Mouse (Mus musculus) lung, postnatal 0 days (tissue): Measurements from ENCODE around the gene Tmem115.

Source experiments
- CTCF ChIP-seq: IDR thresholded peaks from 2 replicates; pipeline ENCODE4 v1.5.1; 2016; ENCODE audit warnings: antibody characterized with exemption, mild to moderate bottlenecking
- EP300 ChIP-seq: IDR thresholded peaks from 2 replicates; pipeline ENCODE4 v1.6.1; 2016; ENCODE audit warnings: antibody characterized with exemption, mild to moderate bottlenecking, control low read depth

DNA sequence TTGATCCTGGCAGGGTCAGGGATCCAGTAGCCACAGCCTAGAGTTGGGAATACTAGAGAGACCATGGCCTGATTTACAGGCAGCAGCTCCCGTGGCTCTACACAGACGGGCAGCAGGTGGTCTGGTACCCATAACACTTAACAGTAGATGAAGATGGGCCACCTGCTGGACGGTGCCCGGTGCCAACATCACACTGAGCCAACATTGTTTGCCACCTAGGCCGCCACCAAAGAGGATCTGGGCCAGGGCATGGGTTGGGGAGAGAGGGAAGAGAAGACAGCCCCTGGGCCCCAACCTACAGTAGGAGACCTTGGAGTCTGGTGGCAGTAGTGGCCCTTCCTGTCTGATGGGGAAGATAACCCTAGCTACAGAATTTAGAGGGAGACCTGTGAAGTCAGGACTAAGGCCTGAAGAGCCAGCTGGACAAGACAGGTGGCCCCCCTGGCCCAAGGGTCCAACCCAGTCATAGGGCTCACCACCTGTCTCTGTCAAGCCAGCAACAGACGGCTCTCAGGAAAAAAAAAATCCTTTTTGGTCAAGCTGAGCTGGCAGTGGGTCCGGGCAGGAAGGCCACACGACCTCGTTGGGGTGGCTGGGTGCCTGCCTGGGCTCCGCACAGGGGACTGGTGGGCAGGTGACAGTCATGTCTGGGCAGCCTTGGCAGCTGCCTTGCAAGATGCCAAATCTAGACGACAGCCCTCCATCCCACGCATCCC is 31.5 kb upstream of the Tmem115 start:
- TF ChIP-seq CTCF: no peak
- TF ChIP-seq EP300: no peak
